ENCODE assay signal across 10 mouse cellular contexts in the genomic region with DNA sequence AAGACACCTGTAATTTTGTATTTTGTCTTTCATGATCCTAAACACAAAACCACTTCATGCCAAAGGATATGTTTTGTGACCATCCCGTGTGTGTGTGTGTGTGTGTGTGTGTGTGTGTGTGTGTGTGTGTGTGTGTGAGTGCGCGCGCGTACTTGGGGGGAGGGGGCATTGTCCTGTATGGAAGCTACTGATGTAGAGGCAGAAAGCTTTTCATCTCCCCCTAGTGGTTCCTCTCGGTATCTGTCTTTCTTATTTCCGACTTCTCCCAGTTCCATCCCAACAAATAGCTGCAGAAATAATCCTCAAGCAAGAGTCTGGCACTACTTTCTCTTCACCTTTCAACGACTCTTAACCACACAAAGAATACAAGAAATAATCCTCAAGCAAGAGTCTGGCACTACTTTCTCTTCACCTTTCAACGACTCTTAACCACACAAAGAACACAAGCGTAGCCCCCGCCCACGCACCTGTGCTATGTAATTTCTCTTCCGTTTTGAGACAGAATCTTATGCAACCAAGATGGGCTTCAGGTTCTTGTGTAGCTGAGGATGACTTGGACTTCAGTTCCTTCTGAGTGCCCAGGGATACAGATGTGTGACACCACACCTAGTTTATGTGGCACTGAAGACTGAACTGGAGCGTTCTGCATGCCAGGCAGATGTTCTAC. TPM values are rescaled to one million over a fixed set of nuclear protein-coding genes. Genes with fewer than 3 reads are reported as not detected.
DNase-seq lines count a peak whose midpoint lies in the region; ATAC-seq and TF ChIP-seq lines count a peak whose summit lies in the region.
"Had no signal": no experiment of that assay in that cellular context is flagged by ENCODE, and none has a peak within 500 bp of the region (broad histone marks: within the 10 kb centered on the region; RNA-seq: fewer than 3 reads in every experiment).

No protein-coding gene starts in this region.

- no peak for ATAC-seq in kidney, postnatal 0 days (replicated peaks; ENCODE audit: low FRiP score, low read depth)
- ATAC-seq in megakaryocyte, adult 5-6 weeks (ENCODE audit: poor library complexity, severe bottlenecking) = peak; percentile 62; the same call in 1 of the 2 replicates

- H3K27me3 ChIP-seq in kidney, postnatal 0 days (ENCODE audit: insufficient read depth, low read length) = no peaks in the 10 kb centered on the region
- H3K27me3 ChIP-seq: neural tube, embryonic 13.5 days had no signal

- no peak overlapping the region for H3K4me3 ChIP-seq in kidney, postnatal 0 days (replicated peaks; ENCODE audit: low read depth, low read length)
- H3K4me3 ChIP-seq: neural tube, embryonic 13.5 days had no signal

- WGBS in kidney, postnatal 0 days = 50% methylated on average over 12 of the region's 14 CpGs

- H3K4me2 ChIP-seq in kidney, postnatal 0 days (ENCODE audit: low read length) = no peak overlapping the region
- H3K4me2 ChIP-seq: neural tube, embryonic 13.5 days had no signal

- no peaks in the 10 kb centered on the region for H3K36me3 ChIP-seq in kidney, postnatal 0 days (ENCODE audit: insufficient read depth, low read length)
- H3K36me3 ChIP-seq: neural tube, embryonic 13.5 days had no signal

- H3K9ac ChIP-seq in kidney, postnatal 0 days (ENCODE audit: low read depth, low read length) = no peak overlapping the region
- H3K9ac ChIP-seq: neural tube, embryonic 13.5 days had no signal

- no peaks in the 10 kb centered on the region for H3K4me1 ChIP-seq in kidney, postnatal 0 days (replicated peaks; ENCODE audit: insufficient read depth, low read length)
- H3K4me1 ChIP-seq: neural tube, embryonic 13.5 days had no signal

- no peaks in the 10 kb centered on the region for H3K9me3 ChIP-seq in kidney, postnatal 0 days (replicated peaks; ENCODE audit: low read length)
- H3K9me3 ChIP-seq: neural tube, embryonic 13.5 days had no signal

- no peak overlapping the region for H3K27ac ChIP-seq in kidney, postnatal 0 days
- H3K27ac ChIP-seq: neural tube, embryonic 13.5 days had no signal

- peak; percentile 69 for TF ChIP-seq CTCF in kidney, postnatal 0 days (IDR thresholded peaks at IDR 0.05; ENCODE audit: low read depth)

- peak; percentile 50 for DNase-seq in adrenal gland, postnatal 14 days
- DNase-seq in adrenal gland, adult 8-10 months = no peak
- peak; percentile 22 to 45 for DNase-seq in spleen, postnatal 36 days (ENCODE audit: low spot score in 2 of 2)
- no peak for DNase-seq in spleen, postnatal 14 days (ENCODE audit: low spot score in 2 of 2)
- DNase-seq in embryo, embryonic 9.5 days (ENCODE audit: extremely low spot score) = peak; percentile 52
- peak; percentile 71 for DNase-seq in kidney, postnatal 0 days (ENCODE audit: low spot score)
- DNase-seq in thymus, adult 18-20 months = peak; percentile 20 to 31

RNA-seq across cellular contexts. Expression of gene Churc1, which starts 12.6 kb away (rescaled TPM):
- 74.0 and 75.3 TPM in 2 replicates for total RNA-seq in adrenal gland, postnatal 14 days (2021)
- total RNA-seq in adrenal gland, adult 8-10 months (2022) = 10 to 100 TPM; 81.3 to 93.7 (median 92.7) TPM
- polyA plus RNA-seq in kidney, postnatal 0 days (2015; fragmentation: Nextera tagmentation; extraction: Ambion mirVana) = 131 and 137 TPM in 2 replicates
- 43.5 and 78.3 TPM in 2 replicates for total RNA-seq in megakaryocyte, adult 5-6 weeks (2015)
- total RNA-seq in megakaryocyte, adult 5-6 weeks (2017) = 32.6 and 37.0 TPM in 2 replicates

RNA-seq across cellular contexts. Expression of gene Fntb, which starts 12.6 kb away (rescaled TPM):
- total RNA-seq in adrenal gland, postnatal 14 days (2021) = 16.5 and 22.0 TPM in 2 replicates
- total RNA-seq in adrenal gland, adult 8-10 months (2022) = 10 to 100 TPM; 14.4 to 18.8 (median 16.8) TPM
- 24.4 and 25.0 TPM in 2 replicates for polyA plus RNA-seq in kidney, postnatal 0 days (2015; fragmentation: Nextera tagmentation; extraction: Ambion mirVana)
- 3.1 and 5.2 TPM in 2 replicates for total RNA-seq in megakaryocyte, adult 5-6 weeks (2015)
- total RNA-seq in megakaryocyte, adult 5-6 weeks (2017) = 2.2 and 2.8 TPM in 2 replicates

RNA-seq across cellular contexts. Expression of gene Sptb, which starts 42.4 kb away (rescaled TPM):
- total RNA-seq in adrenal gland, postnatal 14 days (2021) = 50.1 and 51.5 TPM in 2 replicates
- 10 to 100 TPM; 17.6 to 57.6 (median 38.8) TPM for total RNA-seq in adrenal gland, adult 8-10 months (2022)
- polyA plus RNA-seq in kidney, postnatal 0 days (2015; fragmentation: Nextera tagmentation; extraction: Ambion mirVana) = 0.37 and 0.59 TPM in 2 replicates
- total RNA-seq in megakaryocyte, adult 5-6 weeks (2015) = 1.3 and 2.3 TPM in 2 replicates
- 2.4 and 6.1 TPM in 2 replicates for total RNA-seq in megakaryocyte, adult 5-6 weeks (2017)

RNA-seq across cellular contexts. Expression of gene Gpx2, which starts 42.6 kb away (rescaled TPM):
- total RNA-seq in adrenal gland, postnatal 14 days (2021) = not detected in 2 replicates
- total RNA-seq in adrenal gland, adult 8-10 months (2022) = under 1 TPM in 1 of 4 experiments, not detected in 3; 0.23 TPM
- polyA plus RNA-seq in kidney, postnatal 0 days (2015; fragmentation: Nextera tagmentation; extraction: Ambion mirVana) = 0.45 TPM in 1 of 2 replicates, not detected in the other
- total RNA-seq in megakaryocyte, adult 5-6 weeks (2015) = not detected in 2 replicates
- total RNA-seq in megakaryocyte, adult 5-6 weeks (2017) = not detected in 2 replicates
- total RNA-seq: heart, postnatal 36 days had no signal

Comparison
In these comparisons a context has a peak if more than half of its experiments do, and no peak if none do; other contexts are left out.
1. DNase-seq: peak in adrenal gland, postnatal 14 days (single experiment), spleen, postnatal 36 days (2 of 2), embryo, embryonic 9.5 days (single experiment), kidney, postnatal 0 days (single experiment) and thymus, adult 18-20 months (2 of 2); none in adrenal gland, adult 8-10 months (single experiment) and spleen, postnatal 14 days (0 of 2).